Mouse (Mus musculus) embryo, embryonic 11 days (tissue): ENCODE results near the gene 4930432M17Rik.
A peak's percentile ranks its signal among the peaks of the same experiment; 100 is the strongest.

ENCODE experiments used
- DNase-seq: peaks from one replicate; pipeline ENCODE4 v3.0.0-alpha.2; 2015

The 4930432M17Rik gene

DNA sequence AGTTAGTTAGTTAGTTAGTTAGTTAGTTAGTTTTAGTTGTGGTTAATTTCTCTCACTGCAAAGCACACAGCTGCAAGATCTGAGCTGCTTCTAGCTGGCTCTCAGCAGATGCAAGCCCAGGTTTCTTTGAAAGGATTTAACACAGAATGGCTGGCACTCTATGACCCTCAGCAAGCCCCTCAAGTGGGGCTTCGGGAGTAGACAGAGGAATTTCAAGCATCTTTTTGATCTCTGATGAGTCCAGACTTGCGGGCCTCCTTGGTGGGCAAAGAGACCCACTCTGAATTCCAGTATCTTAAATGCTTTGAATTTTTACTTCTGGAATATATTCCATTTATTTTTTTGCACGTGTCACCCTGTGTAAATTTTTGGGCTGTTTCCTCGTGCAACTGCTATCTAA is 8.4 kb downstream of the 4930432M17Rik start:
- DNase-seq, result peak; percentile 37

DNA sequence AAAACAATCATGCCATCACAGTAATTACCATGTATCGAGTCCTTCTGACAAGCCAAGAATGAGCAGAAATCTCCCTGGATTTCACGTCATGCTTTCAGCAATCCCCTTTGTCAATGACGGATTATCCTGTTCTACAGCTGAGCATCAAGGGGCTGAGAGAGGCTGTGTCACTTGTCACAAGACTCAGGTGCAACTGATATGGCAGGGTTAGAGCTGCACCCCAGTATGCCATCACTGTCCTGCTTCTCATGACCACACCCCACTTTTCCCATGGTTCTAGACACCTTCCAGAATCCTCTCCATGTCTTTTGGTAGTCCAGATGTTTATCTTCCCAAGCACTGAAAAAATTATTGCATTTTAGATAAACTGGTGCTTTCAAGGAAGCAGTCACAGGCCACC is 8.9 kb downstream of the 4930432M17Rik start:
- no peak for DNase-seq

DNA sequence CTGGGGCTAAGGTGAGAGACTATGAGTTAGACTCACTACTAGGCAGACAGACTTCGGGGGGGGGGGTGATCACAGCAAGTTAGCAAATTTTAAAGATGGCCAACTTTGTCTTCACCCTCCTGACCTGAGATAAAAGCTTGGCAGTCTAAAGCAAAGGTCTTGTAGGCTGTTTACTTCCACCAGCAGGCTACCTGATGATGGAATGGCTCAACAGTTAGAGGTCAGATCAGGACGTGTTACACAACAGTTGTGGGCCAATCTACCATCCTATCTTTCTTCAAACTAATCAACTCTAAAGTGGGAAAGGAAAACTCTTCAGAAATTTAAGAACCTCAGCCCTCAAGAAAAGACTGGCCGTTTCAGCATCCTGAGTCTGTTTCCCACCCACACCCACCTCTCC is 9.6 kb downstream of the 4930432M17Rik start:
- no peak for DNase-seq

DNA sequence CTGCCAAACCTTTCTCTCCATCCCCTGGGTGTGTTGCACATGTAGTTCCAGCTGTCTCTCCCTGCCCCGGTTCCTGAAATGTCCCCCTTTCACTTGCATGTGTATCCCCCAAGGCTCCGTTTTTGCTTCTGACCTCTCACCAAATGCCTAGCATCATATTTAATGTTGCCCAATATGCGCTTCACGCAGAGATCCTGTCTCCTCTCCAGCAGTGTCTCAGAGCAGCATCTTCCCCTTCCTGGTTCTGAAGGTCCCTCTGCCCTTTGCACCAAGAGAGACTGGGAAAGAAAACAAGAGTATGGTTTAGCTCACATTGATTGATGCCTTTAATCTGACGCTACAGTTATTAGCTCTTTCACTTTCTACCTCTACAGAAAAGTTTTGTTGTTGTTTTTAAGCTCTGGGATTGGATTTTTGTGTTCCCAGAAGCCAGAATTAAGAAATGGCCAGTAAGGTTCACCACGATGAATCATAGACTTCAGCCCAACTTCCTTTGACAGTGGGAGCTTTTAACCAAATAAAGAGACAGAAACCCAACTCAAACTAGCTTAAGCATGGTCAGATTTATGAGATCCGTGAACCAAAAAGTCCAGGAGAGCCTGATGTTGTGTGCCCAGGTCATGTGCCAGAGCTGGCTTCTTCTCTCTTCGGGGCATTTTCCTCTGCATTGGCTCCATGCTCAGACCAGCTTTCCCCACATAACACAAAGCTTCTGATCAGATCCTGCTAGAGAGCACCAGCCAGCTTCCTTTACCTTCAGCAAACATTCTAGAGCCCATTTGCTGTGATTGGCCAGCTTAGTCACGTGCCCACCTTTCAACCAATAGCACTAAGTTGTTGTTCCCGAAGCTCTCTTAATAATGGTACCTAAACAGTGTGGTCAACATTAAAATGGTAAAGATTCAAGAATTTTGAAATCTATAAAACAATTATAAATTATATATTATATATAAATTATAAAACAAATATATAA is 12.2 kb downstream of the 4930432M17Rik start:
- no peak for DNase-seq

DNA sequence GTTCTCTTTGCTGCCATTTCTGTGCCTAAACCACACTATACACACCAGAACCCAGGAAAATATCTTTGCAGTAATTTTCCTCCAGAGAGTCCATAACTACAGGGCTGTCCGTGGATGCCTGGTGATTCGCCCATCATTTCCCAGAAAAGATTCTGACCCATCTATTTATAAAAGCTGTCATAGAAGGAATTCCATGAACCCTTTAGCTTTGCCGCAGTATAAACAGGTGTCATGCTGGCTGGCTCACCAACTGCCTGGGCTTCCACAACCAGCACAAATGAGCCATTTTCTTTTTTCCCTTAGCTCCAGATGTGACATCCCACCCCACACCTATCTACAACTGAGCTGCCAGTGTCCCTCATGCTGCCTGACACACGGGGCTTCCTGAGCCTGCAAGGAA is 14.0 kb downstream of the 4930432M17Rik start:
- no peak for DNase-seq

DNA sequence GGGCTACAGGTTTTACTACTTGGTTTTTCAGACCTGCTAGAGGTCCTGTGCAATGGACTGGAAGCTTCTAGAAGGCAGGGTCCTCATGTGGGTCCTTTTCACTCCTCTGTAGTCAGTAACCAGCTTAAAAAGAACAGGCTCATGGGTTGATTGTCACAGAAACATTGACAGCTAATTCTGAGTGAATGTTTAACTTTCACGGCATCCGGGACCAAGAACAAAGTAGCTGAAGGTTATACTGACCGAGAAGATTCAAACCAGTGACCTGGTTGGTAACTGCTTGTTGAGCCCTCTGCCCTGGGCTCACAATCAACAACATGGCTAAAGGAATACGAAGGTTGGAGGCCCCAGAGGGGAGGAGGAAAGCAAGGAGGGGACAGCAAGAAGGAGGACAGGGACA is 14.4 kb downstream of the 4930432M17Rik start:
- DNase-seq, result no peak

DNA sequence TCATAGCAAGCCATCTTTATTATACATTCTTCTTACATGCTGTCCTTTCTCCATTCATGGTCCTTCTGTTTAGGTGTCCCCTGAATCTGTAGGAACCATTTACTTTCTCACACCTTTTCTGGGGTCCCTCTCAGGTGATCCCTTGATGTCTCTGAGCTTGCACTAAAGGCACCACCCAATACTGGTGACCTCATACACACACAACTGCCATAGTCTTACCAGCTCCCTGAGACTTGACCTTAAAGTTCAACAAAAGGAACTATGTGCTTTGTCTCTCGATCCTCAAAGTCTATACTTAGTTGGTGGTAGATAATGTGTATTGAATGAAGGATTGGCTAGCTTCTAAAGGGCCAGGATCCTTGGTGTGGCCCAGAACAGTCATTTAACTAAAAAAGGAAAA is 15.4 kb downstream of the 4930432M17Rik start:
- no peak for DNase-seq

DNA sequence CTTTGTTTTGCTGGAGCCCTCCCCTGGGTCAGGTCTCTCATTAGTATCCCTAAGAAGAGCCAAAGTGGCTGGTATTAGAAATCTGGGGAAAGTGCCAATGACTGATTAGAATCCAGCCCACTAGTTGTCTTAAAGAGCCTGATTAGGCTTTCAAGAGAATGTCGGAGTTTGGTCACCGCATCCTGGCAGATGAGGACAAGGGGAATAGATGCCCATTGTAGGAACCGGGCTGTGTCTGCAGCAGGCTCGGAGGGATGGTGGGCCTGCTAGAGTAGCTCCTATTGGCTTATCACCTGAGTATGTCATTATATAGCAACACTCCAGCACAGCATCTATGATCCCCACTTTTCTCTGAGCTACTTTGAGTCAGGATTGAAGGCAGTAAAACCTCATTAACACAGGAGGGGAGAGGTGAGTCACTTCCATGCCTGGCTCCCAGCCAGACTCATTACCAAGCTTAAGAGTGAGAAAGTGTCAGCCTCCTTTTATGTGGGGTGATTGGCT is 15.9 kb downstream of the 4930432M17Rik start:
- DNase-seq, result no peak

DNA sequence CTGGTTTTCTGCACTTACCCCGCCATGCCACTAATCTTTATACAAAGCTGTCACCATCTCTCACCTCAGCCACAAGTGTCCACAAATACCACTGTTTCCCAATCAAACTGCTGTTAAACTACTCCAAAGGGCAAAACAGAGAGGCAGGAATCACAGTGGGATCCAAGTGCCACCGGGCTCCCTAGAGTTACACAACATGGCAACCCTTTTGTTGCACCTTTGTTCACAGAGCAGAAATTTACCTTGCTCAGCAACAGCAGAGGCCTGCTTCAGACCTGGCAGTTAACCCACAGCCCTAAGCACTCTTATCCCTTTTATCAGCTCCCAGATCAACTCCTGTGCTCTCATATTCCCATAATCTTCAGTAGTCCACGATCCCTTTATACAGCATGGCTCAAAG is 17.2 kb downstream of the 4930432M17Rik start:
- DNase-seq, result no peak

DNA sequence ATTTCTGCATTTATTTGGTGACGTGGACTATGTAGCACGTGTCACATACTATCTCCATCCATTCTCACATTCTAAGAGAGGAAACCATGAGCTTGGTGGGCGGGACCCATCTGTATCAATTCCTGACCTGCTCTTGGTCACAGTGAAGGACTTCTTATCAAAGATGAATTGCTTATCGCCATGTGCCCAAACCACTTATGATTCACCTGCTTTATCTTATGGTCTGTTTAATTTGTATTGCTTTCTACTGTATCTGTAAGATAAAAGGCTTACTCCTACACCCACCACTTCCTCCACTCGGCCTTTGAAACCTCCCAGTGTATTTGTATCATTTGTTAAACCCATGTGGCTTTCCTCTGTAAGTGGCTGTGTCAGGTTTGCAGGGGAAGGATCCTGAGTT is 18.5 kb downstream of the 4930432M17Rik start:
- DNase-seq, result no peak

DNA sequence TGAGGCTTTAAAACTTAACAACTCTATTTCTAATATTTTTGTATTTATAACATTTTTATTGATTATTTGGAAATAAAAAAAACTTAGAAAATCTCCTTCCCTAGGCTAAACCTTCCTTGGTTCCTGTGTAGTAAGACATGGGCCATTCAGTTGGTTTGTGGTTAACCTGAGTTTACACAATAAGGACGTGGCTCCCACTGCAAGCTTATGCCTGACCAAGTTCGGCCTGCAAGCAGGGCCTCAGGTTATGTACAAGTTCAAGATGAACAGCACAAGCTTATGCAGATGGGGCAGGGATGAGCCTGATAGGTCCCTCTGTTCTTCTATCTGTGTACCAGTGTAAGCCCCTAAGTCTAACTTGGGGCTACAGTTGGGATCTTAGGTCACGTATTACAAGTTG is 19.1 kb downstream of the 4930432M17Rik start:
- no peak for DNase-seq

DNA sequence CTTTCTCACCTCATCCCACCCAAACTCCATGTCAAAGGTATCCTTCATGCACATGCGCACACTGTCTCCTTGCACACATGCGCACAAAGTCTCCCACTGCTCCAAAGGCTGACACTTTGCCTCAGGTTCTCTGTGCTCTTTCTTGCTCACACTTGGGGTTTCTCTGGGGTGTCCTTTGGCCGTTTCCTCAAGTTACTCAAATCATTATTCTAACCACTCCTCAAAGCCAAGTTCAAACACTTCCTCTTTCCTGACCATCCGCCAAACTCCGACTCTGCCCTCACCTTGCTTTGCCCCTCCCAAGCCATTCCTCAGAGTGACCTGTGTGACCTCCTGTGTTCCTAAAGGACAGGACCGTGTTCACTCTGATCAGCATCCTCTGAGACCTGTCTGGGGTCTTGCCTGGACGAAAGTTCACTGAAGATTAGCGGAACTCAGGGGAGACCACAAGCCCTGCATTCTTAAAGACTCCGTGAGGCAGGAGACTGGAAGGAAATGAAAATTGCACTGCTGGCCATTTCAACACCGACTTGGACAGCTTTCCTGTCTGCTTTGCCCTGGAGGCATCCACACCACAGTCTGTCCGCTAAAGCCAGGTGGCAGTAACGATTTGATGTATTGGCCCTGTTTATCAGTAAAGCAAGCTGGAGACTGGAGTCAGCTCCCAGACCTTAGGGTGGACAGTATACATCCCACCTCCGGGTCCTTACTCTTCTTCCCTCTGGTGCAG is 22.6 kb downstream of the 4930432M17Rik start:
- DNase-seq, result no peak

DNA sequence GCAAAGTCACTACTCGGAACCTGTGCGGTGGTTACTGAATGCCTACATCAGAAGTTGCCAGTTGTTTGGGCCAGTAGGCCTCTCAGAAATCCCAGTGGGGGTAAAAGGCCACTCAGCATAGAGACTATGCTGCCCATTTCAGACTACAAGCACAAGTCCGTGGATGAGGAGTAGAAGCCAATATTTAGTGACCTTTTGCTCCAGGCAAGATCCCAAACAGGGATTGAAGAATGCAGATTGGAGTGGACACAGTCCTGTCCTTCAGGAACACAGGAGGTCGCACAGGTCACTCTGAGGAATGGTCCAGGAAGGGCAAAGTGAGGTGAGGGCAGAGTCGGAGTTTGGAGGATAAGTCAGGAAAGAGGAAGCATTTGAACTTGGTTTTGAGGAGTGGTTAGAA is 23.2 kb downstream of the 4930432M17Rik start:
- DNase-seq, result no peak

DNA sequence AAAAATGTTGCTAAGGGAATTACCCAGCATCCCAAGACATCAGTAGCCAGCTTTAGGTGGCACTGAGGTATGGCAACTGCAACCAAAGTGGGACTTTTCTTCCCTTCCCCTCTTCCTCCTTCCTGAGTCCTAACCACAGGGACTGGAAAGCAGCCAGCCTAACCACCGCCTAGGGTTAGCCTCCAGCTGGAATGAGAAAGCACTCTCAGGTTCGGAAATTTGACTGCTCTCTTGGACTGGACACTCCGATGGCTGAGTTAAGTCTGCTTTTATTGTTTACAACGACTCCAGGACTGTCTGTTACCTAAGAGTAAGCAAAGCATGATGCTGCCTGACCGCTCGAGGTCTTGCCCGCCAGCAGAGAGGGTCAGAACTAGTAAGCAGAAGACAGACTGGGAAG is 26.6 kb downstream of the 4930432M17Rik start:
- DNase-seq, result no peak

DNA sequence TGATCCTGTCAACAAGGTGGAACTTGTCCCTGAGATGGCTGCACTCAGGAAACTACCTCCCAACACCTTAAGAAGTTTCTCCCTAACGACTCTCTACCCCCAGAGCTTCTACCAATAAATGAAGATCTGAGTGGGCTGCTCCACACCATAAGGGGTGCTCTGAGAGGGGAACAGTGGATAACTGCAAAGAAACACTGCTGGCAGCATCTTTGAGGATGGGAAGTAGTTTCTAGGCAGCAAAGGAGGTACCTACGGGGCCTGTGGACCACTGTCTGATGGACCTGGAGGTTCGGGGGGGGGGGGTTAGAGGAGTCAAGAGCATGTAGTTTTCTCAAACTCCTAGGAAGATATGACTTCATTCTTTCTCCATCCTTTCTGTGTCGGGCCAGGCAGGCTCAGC is 28.8 kb downstream of the 4930432M17Rik start:
- no peak for DNase-seq

DNA sequence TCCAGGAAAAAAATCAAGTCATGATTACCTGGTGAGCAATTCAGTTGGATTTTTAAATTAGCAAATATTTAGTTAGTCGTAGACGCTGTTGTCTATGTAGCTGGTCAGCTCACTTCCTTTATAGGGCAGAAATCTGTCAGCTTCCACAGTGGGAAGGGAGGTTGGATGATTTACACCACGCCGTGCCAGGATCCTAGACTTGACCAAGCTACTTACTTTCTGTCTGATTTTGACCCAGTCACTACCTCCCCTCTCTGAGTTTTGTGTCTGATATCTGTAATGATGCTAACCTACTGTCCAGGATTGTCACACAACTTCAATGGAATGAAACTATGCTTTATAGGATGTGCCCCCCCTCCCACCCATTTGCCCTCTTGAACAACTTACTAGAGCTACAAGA is 29.3 kb downstream of the 4930432M17Rik start:
- no peak for DNase-seq

DNA sequence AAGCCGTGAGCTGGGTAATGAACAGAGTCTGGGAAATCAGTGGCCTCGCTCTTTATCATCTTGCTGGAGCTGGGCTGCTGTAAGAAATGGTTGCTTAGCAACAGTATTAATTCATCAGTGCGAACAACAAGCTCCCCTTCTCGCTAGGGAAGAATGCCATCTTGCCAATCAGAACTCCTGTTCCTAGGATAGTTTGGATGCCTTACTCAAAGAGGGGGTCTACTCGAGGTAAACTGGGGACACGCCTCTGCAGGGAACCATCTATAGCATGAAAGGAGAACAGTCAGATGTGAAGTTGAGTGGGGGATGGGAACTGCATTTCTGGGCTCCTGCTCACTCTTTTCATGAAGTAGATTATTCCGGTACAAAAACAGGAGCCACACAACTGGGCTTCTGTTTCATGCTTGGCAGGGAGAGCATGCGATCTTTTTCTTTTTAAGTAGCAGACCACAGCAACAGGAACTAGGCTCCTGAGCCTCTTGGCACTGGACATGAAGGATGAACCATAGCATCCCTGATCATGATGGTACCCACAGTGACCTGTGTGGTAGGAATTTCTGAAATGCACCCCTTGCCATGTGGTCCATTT is 29.9 kb downstream of the 4930432M17Rik start:
- DNase-seq, result peak; percentile 75

DNA sequence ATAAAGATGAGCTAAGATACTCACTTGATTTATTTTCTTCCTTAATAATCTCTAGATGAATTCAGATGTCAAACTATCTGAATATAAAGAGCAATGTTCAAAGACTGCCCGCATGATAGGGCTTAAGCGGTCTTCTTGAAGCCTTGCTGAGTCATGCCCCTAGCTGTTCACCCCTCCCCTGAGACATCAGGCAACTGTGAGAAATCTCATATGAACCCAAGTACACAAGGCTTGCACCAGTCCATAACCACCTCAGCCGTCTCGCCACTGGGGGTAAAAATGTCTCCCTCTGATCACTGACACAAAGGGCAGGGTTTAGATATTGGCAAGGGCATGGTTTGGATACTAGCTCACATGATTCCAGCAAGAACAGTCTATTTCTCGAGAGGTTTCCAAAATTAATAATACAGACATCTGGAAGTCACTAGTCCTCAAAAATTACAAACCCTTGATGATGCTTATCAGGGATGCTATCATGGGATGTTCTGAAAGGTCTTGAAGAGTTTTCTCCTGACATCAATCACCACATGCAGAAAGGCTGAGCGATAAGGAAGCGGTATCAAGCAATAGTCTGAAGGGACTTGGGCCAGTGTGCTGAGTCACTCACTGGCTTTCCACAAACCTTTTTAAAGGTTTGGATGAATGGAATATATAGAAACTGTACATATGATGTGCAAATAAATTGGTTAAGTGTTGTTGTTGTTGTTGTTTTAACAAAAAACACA is 32.8 kb downstream of the 4930432M17Rik start:
- DNase-seq, result no peak

DNA sequence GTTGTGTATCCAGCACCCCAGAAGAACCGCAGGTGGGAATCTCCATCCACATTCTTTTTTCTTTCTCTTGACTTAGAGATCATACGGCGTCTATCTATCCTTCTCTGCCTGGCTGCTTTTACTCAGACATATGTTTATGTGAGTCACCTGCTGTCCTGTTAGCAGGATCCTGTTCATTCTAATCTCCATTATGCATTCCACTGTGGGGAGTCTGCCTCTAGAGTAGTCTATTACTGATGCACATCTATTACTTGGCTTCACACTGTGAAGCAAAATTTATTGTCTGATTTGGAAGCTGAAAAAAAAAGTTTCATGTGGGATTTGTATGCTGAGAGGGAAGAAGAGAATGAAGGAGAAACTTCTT is 33.3 kb downstream of the 4930432M17Rik start:
- no peak for DNase-seq

DNA sequence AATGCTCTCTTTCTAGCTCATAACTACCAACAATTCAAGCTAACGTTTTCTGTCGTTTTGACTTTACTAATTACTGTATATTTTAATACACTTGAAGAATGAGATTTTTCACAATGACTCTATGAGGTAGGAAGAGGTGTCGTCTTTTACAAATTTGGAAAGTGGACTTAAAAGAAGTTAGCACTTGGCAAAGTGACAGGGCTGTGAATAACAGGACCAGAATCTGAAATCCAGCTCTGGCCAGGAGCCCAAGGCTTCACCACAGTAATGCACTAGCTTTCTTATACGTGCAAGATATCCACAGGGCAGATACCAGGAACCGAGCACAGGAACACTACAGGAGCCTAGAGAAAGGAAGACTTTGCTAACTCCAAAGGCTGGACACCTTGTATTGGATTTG is 35.5 kb downstream of the 4930432M17Rik start:
- DNase-seq, result no peak

DNA sequence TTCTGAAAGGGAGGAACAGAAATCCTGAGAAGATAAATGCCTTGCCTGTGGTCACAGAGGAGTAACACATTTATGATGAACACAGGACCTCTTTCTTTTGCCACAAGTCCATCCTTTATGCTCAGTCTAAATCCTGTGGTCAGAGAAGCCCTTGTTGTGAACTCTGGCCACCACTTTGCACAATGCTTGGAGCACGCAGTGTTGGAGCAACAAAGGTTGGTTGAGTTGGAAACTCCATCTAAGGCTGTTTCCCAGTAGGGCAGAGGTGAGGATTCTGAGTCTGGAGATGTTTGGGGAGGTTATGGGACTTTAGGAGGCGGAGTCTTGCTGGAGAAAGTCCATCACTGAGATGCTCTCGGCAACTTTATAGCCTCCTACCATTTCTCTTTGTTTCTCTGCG is 36.5 kb downstream of the 4930432M17Rik start:
- DNase-seq, result no peak

DNA sequence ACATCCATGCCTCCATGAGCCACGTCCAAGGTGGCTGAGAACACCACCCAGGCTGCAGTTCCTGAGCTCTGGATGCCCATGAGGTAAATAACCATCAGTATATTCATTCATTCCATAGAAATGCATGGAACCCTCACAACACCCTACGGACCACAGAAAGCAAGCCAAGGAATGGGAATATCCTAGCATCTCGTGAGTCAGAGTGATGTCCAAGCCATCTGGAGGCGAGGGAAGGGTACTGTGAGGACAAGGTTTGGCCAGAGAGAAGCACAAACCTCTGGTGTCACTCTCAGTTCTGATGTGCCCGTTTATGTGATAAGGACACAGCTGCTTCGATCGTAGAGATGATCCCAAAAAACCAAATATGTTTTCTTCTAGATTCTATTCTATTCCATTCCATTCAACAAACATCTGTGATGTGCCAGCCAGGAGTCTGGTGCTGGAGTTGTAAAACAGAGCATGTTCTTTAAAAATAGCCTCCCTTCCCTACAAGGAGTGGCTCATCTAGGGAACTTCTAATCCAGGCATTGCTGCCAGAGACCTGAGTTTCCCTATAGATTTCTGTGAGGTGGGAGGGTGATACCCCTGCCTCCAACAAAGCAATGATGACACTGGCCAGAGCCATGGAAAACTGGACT is 40.5 kb downstream of the 4930432M17Rik start:
- DNase-seq, result no peak
